Comparison of ENCODE assay signal across 14 mouse cellular contexts in the genomic region with DNA sequence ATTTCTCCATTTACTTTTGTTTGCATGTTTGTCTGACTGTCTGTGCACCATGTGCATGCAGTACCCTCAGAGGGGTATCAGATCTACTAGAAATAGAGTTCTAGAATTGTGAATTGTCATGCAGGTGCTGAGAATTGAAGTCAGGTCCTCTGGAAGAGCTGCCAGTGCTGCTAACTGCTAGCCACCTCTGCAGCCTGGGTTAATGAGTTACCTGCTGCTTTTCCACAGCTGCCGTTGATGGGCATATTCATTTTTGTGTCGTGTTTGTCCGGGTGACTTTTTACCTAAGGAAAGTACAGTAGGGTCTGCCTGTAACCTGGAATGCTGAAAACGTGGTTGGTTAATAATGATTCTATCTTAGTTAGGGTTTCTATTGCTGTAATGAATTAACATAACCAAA.
"Had no signal": no experiment of that assay in that cellular context is flagged by ENCODE, and none has a peak within 500 bp of the region (broad histone marks: within the 10 kb centered on the region; RNA-seq: fewer than 3 reads in every experiment).

No protein-coding gene starts in this region.

- H3K9me3 ChIP-seq: hindbrain, embryonic 12.5 days; limb, embryonic 10.5 days; liver, embryonic 15.5 days; lung, embryonic 15.5 days; megakaryocyte, embryonic 14.5 days; midbrain, embryonic 15.5 days; neural tube, embryonic 12.5 days had no signal

- ATAC-seq: hindbrain, embryonic 16.5 days; inflammation-experienced regulatory T-cells, adult 6 months; midbrain, embryonic 15.5 days had no signal

- H3K4me3 ChIP-seq: hindbrain, embryonic 12.5 days; left cerebral cortex, adult 2 months; limb, embryonic 10.5 days; liver, embryonic 15.5 days; lung, embryonic 15.5 days; megakaryocyte, embryonic 14.5 days; midbrain, embryonic 15.5 days; neural tube, embryonic 12.5 days had no signal

- H3K27ac ChIP-seq: hindbrain, embryonic 12.5 days; left cerebral cortex, adult 2 months; limb, embryonic 10.5 days; liver, embryonic 15.5 days; lung, embryonic 15.5 days; midbrain, embryonic 15.5 days; neural tube, embryonic 12.5 days had no signal

- H3K4me2 ChIP-seq: hindbrain, embryonic 12.5 days; liver, embryonic 15.5 days; lung, embryonic 15.5 days; midbrain, embryonic 11.5 days; midbrain, embryonic 15.5 days; neural tube, embryonic 12.5 days had no signal

- H3K36me3 ChIP-seq: liver, embryonic 15.5 days; lung, embryonic 15.5 days; midbrain, embryonic 15.5 days; neural tube, embryonic 12.5 days had no signal

- DNase-seq: lung, postnatal 14 days; right cerebral cortex, postnatal 4 days; thymus, postnatal 36 days had no signal

- H3K27me3 ChIP-seq: hindbrain, embryonic 12.5 days; liver, embryonic 15.5 days; lung, embryonic 15.5 days; megakaryocyte, embryonic 14.5 days; midbrain, embryonic 15.5 days; neural tube, embryonic 12.5 days had no signal

- H3K4me1 ChIP-seq: midbrain, embryonic 15.5 days; neural tube, embryonic 12.5 days had no signal

- H3K9ac ChIP-seq: hindbrain, embryonic 12.5 days; liver, embryonic 15.5 days; lung, embryonic 15.5 days; midbrain, embryonic 15.5 days; neural tube, embryonic 12.5 days had no signal
